Mouse (Mus musculus) midbrain, embryonic 11.5 days (tissue): ENCODE measurements around the gene Srrd. TPM values are rescaled to one million over a fixed set of nuclear protein-coding genes. Genes with fewer than 3 reads are reported as not detected.
A peak's percentile ranks its signal among the peaks of the same experiment; 100 is the strongest.

Experiments
- ATAC-seq: fragments of 200-750 bp; cut with Nextera tagmentation; 2 replicates; pipeline ENCODE4 v1.8.0; 2017; ENCODE audit warnings: moderate TSS enrichment, moderate library complexity; ENCODE audit not compliant: low FRiP score
- DNase-seq: peaks from one replicate; pipeline ENCODE4 v3.0.0; 2015; ENCODE audit warnings: low spot score; ENCODE audit errors: missing footprints
- H3K27ac ChIP-seq: fragments of 300-500 bp; sonication (generic); 2 replicates; pipeline ENCODE4 v1.5.1; 2014; ENCODE audit warnings: low read depth, low read length
- H3K27me3 ChIP-seq: fragments of 300-500 bp; sonication (generic); 2 replicates; pipeline ENCODE4 v1.6.1; 2014; ENCODE audit warnings: mild to moderate bottlenecking, low read length, moderate library complexity, mixed read lengths; ENCODE audit not compliant: control insufficient read depth, insufficient read depth
- H3K36me3 ChIP-seq: fragments of 300-500 bp; sonication (generic); 2 replicates; pipeline ENCODE4 v1.6.1; 2014; ENCODE audit warnings: mild to moderate bottlenecking, low read length, moderate library complexity, mixed read lengths; ENCODE audit not compliant: control insufficient read depth, insufficient read depth
- H3K4me1 ChIP-seq: fragments of 300-500 bp; sonication (generic); 2 replicates; pipeline ENCODE4 v1.6.1; 2014; ENCODE audit warnings: low read length; ENCODE audit not compliant: control insufficient read depth, insufficient read depth
- H3K4me2 ChIP-seq: fragments of 300-500 bp; sonication (generic); 2 replicates; pipeline ENCODE4 v1.6.1; 2014; ENCODE audit warnings: mild to moderate bottlenecking, moderate library complexity
- H3K4me3 ChIP-seq: fragments of 300-500 bp; sonication (generic); 2 replicates; pipeline ENCODE4 v1.5.1; 2014; ENCODE audit warnings: low read depth, low read length
- H3K9ac ChIP-seq: fragments of 300-500 bp; sonication (generic); 2 replicates; pipeline ENCODE4 v1.6.1; 2014; ENCODE audit warnings: low read length
- H3K9me3 ChIP-seq: fragments of 300-500 bp; sonication (generic); 2 replicates; pipeline ENCODE4 v1.6.1; 2016; ENCODE audit warnings: low read length; ENCODE audit not compliant: control insufficient read depth
- WGBS: fragments of 180-500 bp; shearing (Covaris S2); extraction: QIAGEN DNeasy Blood & Tissue Kit; methylation state at CpG from one replicate; pipeline ENCODE4 v1.1.7; 2014; 5-methylcytosine and 5-hydroxymethylcytosine counted together
- polyA plus RNA-seq: library from polyadenylated mRNA; unstranded; fragments of >200 nt; fragmentation: Nextera tagmentation; extraction: Ambion mirVana; gene quantifications from 2 replicates; pipeline ENCODE4 v1.2.1, GENCODE M21; 2014

The Srrd gene
- polyA plus RNA-seq, 1 experiment from 2014 or later, result 46.0 TPM

DNA sequence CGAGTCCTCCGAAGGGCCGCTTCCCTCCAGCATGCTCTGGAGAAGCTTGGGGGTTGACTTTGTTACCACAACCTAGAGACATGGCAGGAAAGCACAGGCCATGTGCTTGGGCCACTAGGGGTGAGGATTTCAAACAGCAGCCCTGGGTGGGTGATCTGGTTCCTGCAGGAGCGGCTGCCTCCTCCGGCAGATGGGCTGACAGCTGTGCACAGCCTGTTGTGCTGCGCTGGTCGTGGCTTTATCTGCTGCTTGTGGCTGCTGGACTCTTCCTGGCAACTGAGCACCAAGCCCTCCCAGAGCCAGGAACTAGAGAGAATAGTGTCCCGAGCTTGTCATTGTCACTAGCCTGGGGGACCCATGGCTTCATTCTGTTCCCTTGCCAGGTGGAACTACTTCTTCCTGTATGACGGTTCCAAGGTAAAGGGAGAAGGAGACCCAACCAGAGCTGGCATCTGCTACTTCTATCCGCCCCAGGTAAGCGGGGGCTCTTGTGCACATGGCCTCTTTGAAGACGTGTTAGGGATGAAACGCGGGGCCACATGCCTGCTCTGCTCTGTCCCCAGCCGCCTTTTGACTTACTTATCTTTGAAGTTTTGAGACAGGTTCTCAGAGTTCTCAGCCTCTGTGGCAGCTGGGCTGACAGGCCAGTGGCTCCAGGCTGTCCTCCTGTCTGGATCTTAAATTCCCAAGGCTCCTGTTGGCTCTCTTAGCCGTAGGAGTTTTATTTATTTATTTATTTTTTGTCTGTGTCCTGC lies 3.5 kb upstream of the Srrd start:
- no peak overlapping the region for H3K27ac ChIP-seq
- no peaks in the 10 kb centered on the region for H3K9me3 ChIP-seq

DNA sequence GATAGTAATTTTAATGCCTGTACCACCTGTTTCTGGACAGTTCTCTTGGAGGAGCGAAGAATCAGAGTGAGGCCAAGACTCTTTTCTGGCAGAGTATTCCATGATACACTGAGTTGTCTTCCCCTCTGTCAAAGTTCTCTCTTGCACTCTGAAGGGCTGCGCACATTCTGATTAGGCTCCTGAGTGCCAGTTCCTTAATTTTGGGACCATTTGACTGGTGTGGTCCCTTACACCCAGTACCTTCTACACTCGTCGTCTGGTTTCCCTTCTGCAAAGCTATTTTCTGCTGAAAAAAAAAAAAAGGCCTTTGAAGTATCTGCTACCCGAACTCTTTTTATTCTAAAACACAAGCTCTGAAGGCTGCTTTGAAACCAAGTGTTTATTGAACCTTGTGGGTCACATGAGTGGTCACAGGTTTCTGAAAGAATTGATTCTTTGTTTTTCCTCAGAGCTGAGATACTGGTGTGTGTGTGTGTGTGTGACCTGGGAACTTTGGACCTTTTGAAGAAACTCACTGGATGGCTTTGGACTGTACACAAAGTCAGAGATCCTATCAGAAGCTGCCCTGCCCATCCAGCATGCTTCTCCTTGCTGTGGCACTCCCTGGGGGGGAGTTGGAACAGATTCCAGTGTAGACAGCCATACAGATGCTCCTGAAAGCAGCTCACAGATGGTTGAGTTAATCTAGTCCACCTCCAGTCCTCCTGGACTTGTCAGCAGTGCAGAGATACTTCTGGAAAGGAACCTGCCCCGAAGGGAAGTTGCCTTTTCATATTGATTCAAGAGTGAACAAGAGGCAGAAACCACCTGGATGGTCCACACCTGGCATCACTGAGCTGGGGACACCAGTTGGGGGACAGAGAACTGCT lies 1.5 kb upstream of the Srrd start:
- Histone ChIP-seq H3K4me1 (peaks cover 17% of the 10 kb centered on the region), H3K27me3 (no peaks in the 10 kb centered on the region), H3K4me2 (no peak overlapping the region), H3K36me3 (no peaks in the 10 kb centered on the region), H3K9ac (no peak overlapping the region), H3K4me3 (no peak overlapping the region), H3K27ac (no peak overlapping the region), H3K9me3 (no peaks in the 10 kb centered on the region)
- DNase-seq, result no peak
- ATAC-seq, result no peak
- 86% methylated on average over 6 of the region's 6 CpGs for WGBS

More for the DNA sequence above, 3.5 kb upstream of the Srrd start:
- no peak for ATAC-seq
- 89% methylated on average over 16 of the region's 16 CpGs for WGBS
- H3K27me3 ChIP-seq, result no peaks in the 10 kb centered on the region
- H3K4me3 ChIP-seq, result no peak overlapping the region
- no peaks in the 10 kb centered on the region; the same call in 1 of the 2 replicates for H3K36me3 ChIP-seq
- H3K9ac ChIP-seq, result no peak overlapping the region
- no peak overlapping the region for H3K4me2 ChIP-seq
- DNase-seq, result no peak
- peaks cover 17% of the 10 kb centered on the region for H3K4me1 ChIP-seq

DNA sequence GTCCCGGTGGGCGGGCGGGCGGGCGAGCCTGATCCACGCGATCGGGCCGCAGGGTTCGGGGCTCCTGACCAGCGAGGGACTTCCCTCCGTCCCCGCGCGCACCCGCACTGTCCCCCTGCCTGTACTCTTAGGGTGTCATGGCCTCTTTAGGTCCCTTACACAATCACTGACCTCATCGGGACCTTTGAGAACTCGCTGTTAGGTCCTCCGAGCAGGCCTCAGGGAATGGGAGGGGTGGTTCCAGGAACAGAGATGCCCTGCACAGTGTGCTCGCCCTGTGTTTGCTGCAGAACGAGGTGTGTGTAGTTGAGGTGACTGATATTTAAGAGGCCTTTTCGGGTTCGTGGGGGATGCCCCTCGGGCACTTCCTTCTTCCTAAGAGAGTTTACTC lies 360 bp upstream of the Srrd start:
- whole genome bisulfite sequencing, result under 1% methylated on average over 24 of the region's 24 CpGs
- no peaks in the 10 kb centered on the region for H3K27me3 ChIP-seq
- peak overlapping the region; percentile 89 for H3K4me3 ChIP-seq
- H3K36me3 ChIP-seq, result no peaks in the 10 kb centered on the region; the same call in 1 of the 2 replicates
- H3K4me1 ChIP-seq, result peaks cover 17% of the 10 kb centered on the region
- peak; percentile 77 for ATAC-seq
- DNase-seq, result no peak
- peak overlapping the region; percentile 72 for H3K4me2 ChIP-seq
- H3K9ac ChIP-seq, result peak overlapping the region; percentile 86
- H3K9me3 ChIP-seq, result no peaks in the 10 kb centered on the region
- H3K27ac ChIP-seq, result peak overlapping the region; percentile 6; the same call in 1 of the 2 replicates

DNA sequence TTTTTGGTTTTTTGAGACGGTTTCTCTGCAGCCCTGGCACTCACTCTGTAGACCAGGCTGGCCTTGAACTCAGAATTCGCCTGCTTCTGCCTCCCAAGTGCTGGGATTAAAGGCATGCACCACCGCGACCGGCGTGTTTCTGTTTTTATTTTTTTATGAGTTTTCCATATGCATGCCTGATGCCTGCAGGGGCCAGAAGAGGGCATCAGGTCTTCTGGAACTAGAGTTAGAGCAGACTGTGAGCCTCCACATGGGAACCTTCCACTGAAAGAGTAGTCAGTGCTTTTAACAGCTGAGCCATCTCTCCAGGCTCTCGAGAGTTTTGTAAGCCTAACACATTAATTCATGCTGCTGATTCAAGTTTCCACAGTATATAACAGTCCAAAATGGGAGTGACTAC lies 3.6 kb downstream of the Srrd start:
- H3K36me3 ChIP-seq, result peaks cover 29% of the 10 kb centered on the region
- peaks cover 15% of the 10 kb centered on the region for H3K4me1 ChIP-seq
- H3K4me3 ChIP-seq, result no peak overlapping the region
- no peak overlapping the region for H3K9ac ChIP-seq
- H3K27ac ChIP-seq, result no peak overlapping the region
- DNase-seq, result no peak
- ATAC-seq, result no peak
- WGBS, result 76% methylated on average over 7 of the region's 7 CpGs
- H3K4me2 ChIP-seq, result no peak overlapping the region
- no peaks in the 10 kb centered on the region for H3K9me3 ChIP-seq
- no peaks in the 10 kb centered on the region for H3K27me3 ChIP-seq

DNA sequence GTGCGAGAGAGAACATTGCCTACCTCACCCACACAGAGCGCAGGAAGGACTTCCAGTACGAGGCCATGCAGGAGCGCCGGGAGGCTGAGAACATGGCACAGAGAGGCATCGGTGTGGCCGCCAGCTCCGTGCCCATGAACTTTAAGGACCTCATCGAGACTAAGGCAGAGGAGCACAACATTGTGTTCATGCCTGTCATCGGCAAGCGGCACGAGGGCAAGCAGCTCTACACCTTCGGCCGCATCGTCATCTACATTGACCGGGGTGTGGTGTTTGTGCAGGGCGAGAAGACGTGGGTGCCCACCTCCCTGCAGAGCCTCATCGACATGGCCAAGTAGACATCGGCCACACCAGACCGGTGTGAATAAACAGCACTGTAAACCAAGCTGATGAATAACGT lies 5.8 kb downstream of the Srrd start:
- DNase-seq (no peak), ATAC-seq (no peak)
- H3K4me3 ChIP-seq, result no peak overlapping the region
- peaks cover 41% of the 10 kb centered on the region for H3K36me3 ChIP-seq
- H3K4me1 ChIP-seq, result peaks cover 4% of the 10 kb centered on the region
- no peak overlapping the region for H3K27ac ChIP-seq
- no peaks in the 10 kb centered on the region for H3K9me3 ChIP-seq
- no peak overlapping the region for H3K4me2 ChIP-seq
- no peaks in the 10 kb centered on the region for H3K27me3 ChIP-seq
- H3K9ac ChIP-seq, result no peak overlapping the region
- WGBS, result 95% methylated on average over 22 of the region's 22 CpGs

DNA sequence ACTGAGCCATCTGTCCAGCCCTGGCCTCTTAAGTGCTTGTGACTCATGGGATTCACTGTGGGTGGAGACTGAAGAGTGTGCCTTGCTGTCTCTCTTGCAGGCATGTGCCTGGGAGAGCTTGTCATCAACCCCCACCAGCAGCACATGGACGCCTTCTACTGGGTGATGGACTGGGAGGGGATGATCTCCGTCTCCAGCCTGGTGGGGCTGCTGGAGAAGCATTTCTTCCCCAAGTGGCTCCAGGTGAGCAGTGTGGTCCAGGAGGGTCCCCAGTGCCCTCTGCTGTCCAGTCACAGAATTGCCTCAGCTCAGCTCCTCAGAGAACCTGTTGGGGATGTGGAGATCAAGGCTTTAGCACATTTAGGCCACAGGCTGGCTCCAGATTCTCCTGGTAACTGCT lies 7.4 kb downstream of the Srrd start:
- WGBS, result 29% methylated on average over 2 of the region's 2 CpGs
- H3K36me3 ChIP-seq, result peaks cover 48% of the 10 kb centered on the region
- no peak overlapping the region for H3K4me3 ChIP-seq
- no peaks in the 10 kb centered on the region for H3K27me3 ChIP-seq
- no peaks in the 10 kb centered on the region for H3K4me1 ChIP-seq
- ATAC-seq, result 0 out of 2 replicates have a peak, but pooled peaks have one; percentile 43
- no peak overlapping the region for H3K27ac ChIP-seq
- H3K9ac ChIP-seq, result no peak overlapping the region
- peak; percentile 91 for DNase-seq
- H3K9me3 ChIP-seq, result no peaks in the 10 kb centered on the region
- no peak overlapping the region for H3K4me2 ChIP-seq

DNA sequence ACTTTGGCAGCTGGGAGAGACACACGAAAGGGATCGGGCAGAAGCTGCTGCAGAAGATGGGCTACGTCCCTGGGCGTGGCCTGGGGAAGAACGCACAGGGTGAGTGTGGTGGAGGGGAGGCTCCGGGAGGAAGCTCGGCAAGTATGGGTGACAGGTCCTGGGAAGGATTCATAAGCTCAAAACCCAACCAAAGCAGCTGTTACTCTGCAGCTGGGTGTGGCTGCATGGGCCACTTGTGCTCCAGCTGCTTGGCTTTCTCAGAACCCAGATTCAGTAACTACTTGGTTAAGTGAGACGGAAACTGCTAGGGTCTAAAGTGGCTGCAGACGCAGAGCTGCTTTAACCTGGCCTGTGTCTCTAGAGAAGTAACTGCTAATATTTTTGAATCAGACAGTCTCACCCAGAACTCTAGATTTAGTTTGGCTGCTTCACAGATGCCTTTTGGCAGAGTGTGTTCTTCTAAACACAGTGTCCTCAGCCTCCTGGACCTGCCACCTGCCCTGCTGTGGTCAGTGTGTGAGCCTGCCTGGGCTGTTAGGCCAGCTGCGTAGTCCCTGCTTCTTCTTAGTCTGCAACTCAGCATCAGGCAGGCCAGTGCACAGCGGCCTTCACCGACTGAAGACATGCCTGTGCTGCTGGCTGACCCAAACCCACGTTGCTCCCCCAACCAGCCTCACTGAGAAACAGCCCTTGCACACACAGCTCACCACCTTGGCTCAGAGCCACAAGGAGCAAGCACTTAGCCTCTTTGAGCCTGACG lies 12.9 kb downstream of the Srrd start:
- peaks cover 36% of the 10 kb centered on the region for H3K36me3 ChIP-seq

DNA sequence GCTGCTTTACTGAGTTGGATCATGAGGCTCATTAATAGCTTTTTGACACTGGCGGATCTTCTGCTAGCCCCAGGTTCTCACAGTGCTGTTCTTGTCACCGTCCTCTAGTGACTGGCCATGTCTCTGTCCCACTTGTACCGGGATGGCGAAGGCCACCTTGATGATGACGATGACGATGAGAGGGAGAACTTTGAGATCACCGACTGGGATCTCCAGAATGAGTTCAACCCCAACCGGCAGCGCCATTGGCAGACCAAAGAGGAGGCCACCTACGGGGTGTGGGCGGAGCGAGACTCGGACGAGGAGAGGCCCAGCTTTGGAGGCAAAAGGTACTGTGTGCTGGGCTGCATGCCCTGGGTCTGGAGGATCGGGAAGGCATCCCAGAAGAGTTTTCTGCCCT lies 15.0 kb downstream of the Srrd start:
- Histone ChIP-seq H3K27me3 (no peaks in the 10 kb centered on the region), H3K9ac (no peak overlapping the region)
- WGBS, result 94% methylated on average over 15 of the region's 15 CpGs

More for the DNA sequence above, 12.9 kb downstream of the Srrd start:
- H3K9me3 ChIP-seq, result no peaks in the 10 kb centered on the region
- no peak overlapping the region for H3K9ac ChIP-seq
- no peaks in the 10 kb centered on the region for H3K27me3 ChIP-seq
- peaks cover 8% of the 10 kb centered on the region for H3K4me1 ChIP-seq
- no peak overlapping the region for H3K4me3 ChIP-seq
- no peak overlapping the region for H3K27ac ChIP-seq
- H3K4me2 ChIP-seq, result no peak overlapping the region
- ATAC-seq, result no peak
- 92% methylated on average over 14 of the region's 14 CpGs for WGBS
- DNase-seq, result no peak

More for the DNA sequence above, 15.0 kb downstream of the Srrd start:
- Histone ChIP-seq H3K27ac (no peak overlapping the region), H3K9me3 (no peaks in the 10 kb centered on the region), H3K4me1 (peaks cover 8% of the 10 kb centered on the region), H3K36me3 (peaks cover 17% of the 10 kb centered on the region; the same call in 1 of the 2 replicates), H3K4me3 (no peak overlapping the region), H3K4me2 (no peak overlapping the region)
- DNase-seq, result no peak
- ATAC-seq, result no peak
